Mouse (Mus musculus) kidney, embryonic 16.5 days (tissue): ENCODE data around the gene Csde1. TPM values are rescaled to one million over a fixed set of nuclear protein-coding genes. Genes with fewer than 3 reads are reported as not detected.

ENCODE experiments used
- ATAC-seq: fragments of 200-750 bp; cut with Nextera tagmentation; 2 replicates; pipeline ENCODE4 v1.8.0; 2017; ENCODE audit warnings: moderate TSS enrichment; ENCODE audit not compliant: low FRiP score, low TSS enrichment
- H3K27ac ChIP-seq: fragments of 300-500 bp; sonication (generic); 2 replicates; pipeline ENCODE4 v1.5.1; 2014; ENCODE audit warnings: low read length
- H3K27me3 ChIP-seq: fragments of 300-500 bp; sonication (generic); 2 replicates; pipeline ENCODE4 v1.6.1; 2014; ENCODE audit warnings: low read length, control low read depth, mixed read lengths; ENCODE audit not compliant: insufficient read depth
- H3K36me3 ChIP-seq: fragments of 300-500 bp; sonication (generic); 2 replicates; pipeline ENCODE4 v1.6.1; 2014; ENCODE audit warnings: low read length, control low read depth, mixed read lengths; ENCODE audit not compliant: insufficient read depth
- H3K4me1 ChIP-seq: fragments of 300-500 bp; sonication (generic); 2 replicates; pipeline ENCODE4 v1.6.1; 2014; ENCODE audit warnings: low read length, control low read depth, mixed read lengths; ENCODE audit not compliant: insufficient read depth
- H3K4me2 ChIP-seq: fragments of 300-500 bp; sonication (generic); replicated peaks from 2 replicates; pipeline ENCODE4 v1.6.1; 2014; ENCODE audit warnings: low read depth, low read length
- H3K4me3 ChIP-seq: fragments of 300-500 bp; sonication (generic); 2 replicates; pipeline ENCODE4 v1.5.1; 2014; ENCODE audit warnings: mild to moderate bottlenecking, low read length
- H3K9ac ChIP-seq: fragments of 300-500 bp; sonication (generic); replicated peaks from 2 replicates; pipeline ENCODE4 v1.6.1; 2014; ENCODE audit warnings: low read length
- H3K9me3 ChIP-seq: fragments of 300-500 bp; sonication (generic); 2 replicates; pipeline ENCODE4 v1.6.1; 2016; ENCODE audit warnings: low read length, control low read depth
- WGBS: fragments of 180-500 bp; shearing (Covaris S2); extraction: QIAGEN DNeasy Blood & Tissue Kit; methylation state at CpG from one replicate; pipeline ENCODE4 v1.1.7; 2014; 5-methylcytosine and 5-hydroxymethylcytosine counted together
- polyA plus RNA-seq: library from polyadenylated mRNA; unstranded; fragments of >200 nt; fragmentation: Nextera tagmentation; extraction: Ambion mirVana; gene quantifications from 2 replicates; pipeline ENCODE4 v1.2.1, GENCODE M21; 2015

The Csde1 gene
- polyA plus RNA-seq, 1 experiment from 2014 or later: 349 TPM

- no peak overlapping the region for H3K4me2 ChIP-seq
- no peak for ATAC-seq
- WGBS: 93% methylated on average over 5 of the region's 5 CpGs
- H3K9ac ChIP-seq: no peak overlapping the region
- H3K27me3 ChIP-seq: no peaks in the 10 kb centered on the region
- H3K27ac ChIP-seq: no peak overlapping the region
- H3K4me3 ChIP-seq: no peak overlapping the region
- H3K9me3 ChIP-seq: no peaks in the 10 kb centered on the region
- no peaks in the 10 kb centered on the region for H3K36me3 ChIP-seq
- H3K4me1 ChIP-seq: no peaks in the 10 kb centered on the region
These were observed 62.5 kb downstream of the Csde1 start for GRCm38 (mm10) chr3:103082761-103083160.

DNA sequence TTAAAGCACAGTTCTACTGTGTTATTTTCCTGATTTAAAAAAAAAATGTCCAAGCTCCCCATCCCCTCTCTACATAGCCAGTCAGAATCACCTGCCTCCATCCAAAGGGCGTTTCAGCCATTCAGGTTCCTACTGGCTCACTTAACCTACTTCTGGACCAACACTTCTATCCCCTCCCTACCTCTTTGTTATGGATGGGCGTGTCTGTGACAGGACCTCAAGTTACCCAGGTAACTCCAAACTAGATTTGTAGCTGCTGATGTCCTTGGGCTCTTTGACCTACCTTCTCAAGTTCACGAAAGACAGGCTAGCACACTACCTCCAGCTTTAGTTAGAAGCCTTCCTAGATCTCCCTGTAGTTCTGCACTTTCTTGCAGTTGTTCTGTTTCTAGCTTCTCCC lies 65.8 kb downstream of the Csde1 start:
- Histone ChIP-seq H3K4me3 (no peak overlapping the region), H3K36me3 (no peaks in the 10 kb centered on the region), H3K27me3 (no peaks in the 10 kb centered on the region), H3K4me1 (no peaks in the 10 kb centered on the region), H3K27ac (no peak overlapping the region), H3K9me3 (no peaks in the 10 kb centered on the region), H3K4me2 (no peak overlapping the region), H3K9ac (no peak overlapping the region)
- WGBS: 79% methylated on average over 3 of the region's 3 CpGs
- ATAC-seq: no peak

DNA sequence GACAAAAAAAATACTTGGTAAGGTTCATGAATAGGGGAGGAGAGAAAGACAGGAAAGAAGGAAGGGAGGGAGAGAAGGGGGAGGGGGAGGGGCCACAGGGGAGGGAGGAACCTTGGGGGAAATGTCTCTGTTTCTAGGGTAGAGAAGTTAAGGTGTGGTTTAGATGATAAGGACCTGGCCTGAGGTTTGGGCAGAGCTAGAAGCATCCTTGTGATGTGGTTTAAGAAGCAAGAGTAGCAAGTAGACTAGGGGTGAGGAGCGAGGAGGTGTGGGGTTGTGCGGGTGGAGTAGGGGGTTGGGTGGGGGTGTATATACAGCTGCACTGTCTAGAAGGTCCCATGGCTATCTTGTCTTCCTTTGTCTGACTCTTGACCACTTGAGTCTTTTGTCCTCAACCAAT lies 71.5 kb downstream of the Csde1 start:
- Histone ChIP-seq H3K27me3 (no peaks in the 10 kb centered on the region), H3K4me3 (no peak overlapping the region), H3K36me3 (no peaks in the 10 kb centered on the region), H3K27ac (no peak overlapping the region), H3K9ac (no peak overlapping the region), H3K9me3 (no peaks in the 10 kb centered on the region), H3K4me2 (no peak overlapping the region), H3K4me1 (no peaks in the 10 kb centered on the region)
- 92% methylated on average over 2 of the region's 2 CpGs for WGBS
- ATAC-seq: no peak

DNA sequence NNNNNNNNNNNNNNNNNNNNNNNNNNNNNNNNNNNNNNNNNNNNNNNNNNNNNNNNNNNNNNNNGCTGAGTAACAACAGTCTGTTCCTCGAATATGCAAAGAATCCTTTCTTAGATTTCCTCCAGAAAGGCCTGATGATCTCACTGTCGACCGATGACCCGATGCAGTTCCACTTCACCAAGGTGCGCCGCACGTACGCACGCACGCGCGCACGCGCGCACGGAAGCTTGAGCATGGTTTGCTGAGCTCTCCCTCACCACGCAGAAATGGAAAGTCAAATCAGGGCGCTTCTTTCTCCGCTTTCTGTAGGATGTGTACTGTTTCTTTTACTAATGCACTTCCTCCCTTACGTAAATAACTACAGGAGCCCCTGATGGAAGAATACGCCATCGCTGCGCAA lies 78.4 kb downstream of the Csde1 start:
- no peak overlapping the region for H3K4me2 ChIP-seq
- H3K9ac ChIP-seq: no peak overlapping the region
- peaks cover 2% of the 10 kb centered on the region; the same call in 1 of the 2 replicates for H3K27me3 ChIP-seq
- no peaks in the 10 kb centered on the region for H3K9me3 ChIP-seq
- H3K27ac ChIP-seq: no peak overlapping the region
- H3K4me1 ChIP-seq: peaks cover 8% of the 10 kb centered on the region
- no peaks in the 10 kb centered on the region for H3K36me3 ChIP-seq
- no peak overlapping the region for H3K4me3 ChIP-seq
- WGBS: 77% methylated on average over 23 of the region's 23 CpGs
- ATAC-seq: no peak

DNA sequence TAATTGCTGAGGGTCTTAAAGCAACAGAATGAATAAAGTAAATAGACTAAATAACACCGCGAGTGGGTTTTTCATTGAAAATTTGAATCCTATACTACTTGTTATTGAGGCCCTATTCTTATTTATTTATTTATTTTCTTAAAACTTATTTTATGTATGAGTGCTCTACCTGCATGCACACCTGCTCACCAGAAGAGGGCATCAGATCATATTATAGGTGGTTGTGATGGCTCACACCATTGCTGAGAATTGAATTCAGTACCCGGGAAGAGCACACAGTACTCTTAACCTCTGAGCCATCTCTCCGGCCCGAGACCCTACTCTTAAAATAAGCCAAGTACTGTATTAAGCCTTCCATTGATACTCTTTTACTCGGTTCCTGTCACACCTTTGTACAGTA lies 79.4 kb downstream of the Csde1 start:
- 85% methylated on average over 6 of the region's 6 CpGs for WGBS
- Histone ChIP-seq H3K36me3 (no peaks in the 10 kb centered on the region), H3K9ac (no peak overlapping the region), H3K4me3 (no peak overlapping the region), H3K9me3 (no peaks in the 10 kb centered on the region), H3K27me3 (peaks cover 2% of the 10 kb centered on the region; the same call in 1 of the 2 replicates), H3K27ac (no peak overlapping the region), H3K4me1 (peaks cover 8% of the 10 kb centered on the region), H3K4me2 (no peak overlapping the region)
- no peak for ATAC-seq

- H3K9me3 ChIP-seq: no peaks in the 10 kb centered on the region
- no peak overlapping the region for H3K4me3 ChIP-seq
- peaks cover 2% of the 10 kb centered on the region; the same call in 1 of the 2 replicates for H3K27me3 ChIP-seq
- no peak overlapping the region for H3K27ac ChIP-seq
- H3K9ac ChIP-seq: no peak overlapping the region
- peaks cover 8% of the 10 kb centered on the region for H3K4me1 ChIP-seq
- H3K4me2 ChIP-seq: no peak overlapping the region
- ATAC-seq: no peak
- H3K36me3 ChIP-seq: no peaks in the 10 kb centered on the region
- WGBS: 58% methylated on average over 2 of the region's 2 CpGs
These were observed 80.5 kb downstream of the Csde1 start for GRCm38 (mm10) chr3:103100735-103101134.

DNA sequence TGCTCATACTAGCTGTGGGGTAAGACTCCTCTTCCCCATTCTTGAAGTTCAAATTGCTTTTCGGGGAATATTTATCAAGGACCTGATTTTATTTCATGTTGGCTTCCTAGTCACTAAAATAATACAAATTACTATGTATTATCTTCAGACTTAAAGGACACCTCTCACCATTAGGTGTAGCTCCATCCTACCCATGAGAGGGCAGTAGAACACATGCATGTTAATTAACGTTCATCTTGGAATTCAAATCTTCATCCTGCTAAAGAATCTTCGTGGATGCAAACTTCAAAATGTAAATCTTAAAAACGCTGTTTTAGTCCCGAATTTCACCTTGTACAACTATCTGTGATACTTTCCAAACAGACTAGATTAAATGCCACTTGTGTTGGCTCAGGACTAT lies 81.0 kb downstream of the Csde1 start:
- no peak overlapping the region for H3K27ac ChIP-seq
- no peaks in the 10 kb centered on the region for H3K9me3 ChIP-seq
- H3K4me2 ChIP-seq: no peak overlapping the region
- peaks cover 8% of the 10 kb centered on the region for H3K4me1 ChIP-seq
- H3K4me3 ChIP-seq: no peak overlapping the region
- ATAC-seq: no peak
- H3K9ac ChIP-seq: no peak overlapping the region
- 54% methylated on average over 5 of the region's 5 CpGs for WGBS
- H3K27me3 ChIP-seq: peaks cover 2% of the 10 kb centered on the region; the same call in 1 of the 2 replicates
- H3K36me3 ChIP-seq: no peaks in the 10 kb centered on the region

DNA sequence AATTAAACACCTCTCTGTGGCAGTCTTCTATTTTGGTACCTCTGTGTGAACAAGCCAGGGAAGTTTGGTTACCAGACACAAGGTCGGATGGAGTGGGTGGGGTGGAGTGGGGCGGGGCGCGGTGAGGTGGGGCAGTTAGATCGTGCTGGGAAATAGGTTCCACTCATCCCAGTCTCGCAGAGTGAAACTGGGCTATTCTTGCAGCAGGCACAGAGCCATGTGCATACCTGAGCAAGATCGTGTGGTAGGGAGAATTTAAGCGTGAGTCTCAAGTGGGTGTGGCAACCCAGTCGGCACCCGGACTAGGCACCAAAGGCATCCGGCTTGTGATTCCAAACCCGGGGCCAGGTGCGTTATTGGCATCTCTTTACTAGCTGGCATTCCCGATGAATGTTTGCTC lies 81.7 kb downstream of the Csde1 start:
- under 1% methylated on average over 14 of the region's 14 CpGs for WGBS
- Histone ChIP-seq H3K27me3 (peaks cover 2% of the 10 kb centered on the region; the same call in 1 of the 2 replicates), H3K4me3 (peak overlapping the region; percentile 74), H3K27ac (no peak overlapping the region), H3K4me1 (peaks cover 8% of the 10 kb centered on the region), H3K9ac (peak overlapping the region; percentile 79), H3K36me3 (no peaks in the 10 kb centered on the region), H3K9me3 (no peaks in the 10 kb centered on the region), H3K4me2 (peak overlapping the region; percentile 96)
- peak; percentile 44; the same call in 1 of the 2 replicates for ATAC-seq

DNA sequence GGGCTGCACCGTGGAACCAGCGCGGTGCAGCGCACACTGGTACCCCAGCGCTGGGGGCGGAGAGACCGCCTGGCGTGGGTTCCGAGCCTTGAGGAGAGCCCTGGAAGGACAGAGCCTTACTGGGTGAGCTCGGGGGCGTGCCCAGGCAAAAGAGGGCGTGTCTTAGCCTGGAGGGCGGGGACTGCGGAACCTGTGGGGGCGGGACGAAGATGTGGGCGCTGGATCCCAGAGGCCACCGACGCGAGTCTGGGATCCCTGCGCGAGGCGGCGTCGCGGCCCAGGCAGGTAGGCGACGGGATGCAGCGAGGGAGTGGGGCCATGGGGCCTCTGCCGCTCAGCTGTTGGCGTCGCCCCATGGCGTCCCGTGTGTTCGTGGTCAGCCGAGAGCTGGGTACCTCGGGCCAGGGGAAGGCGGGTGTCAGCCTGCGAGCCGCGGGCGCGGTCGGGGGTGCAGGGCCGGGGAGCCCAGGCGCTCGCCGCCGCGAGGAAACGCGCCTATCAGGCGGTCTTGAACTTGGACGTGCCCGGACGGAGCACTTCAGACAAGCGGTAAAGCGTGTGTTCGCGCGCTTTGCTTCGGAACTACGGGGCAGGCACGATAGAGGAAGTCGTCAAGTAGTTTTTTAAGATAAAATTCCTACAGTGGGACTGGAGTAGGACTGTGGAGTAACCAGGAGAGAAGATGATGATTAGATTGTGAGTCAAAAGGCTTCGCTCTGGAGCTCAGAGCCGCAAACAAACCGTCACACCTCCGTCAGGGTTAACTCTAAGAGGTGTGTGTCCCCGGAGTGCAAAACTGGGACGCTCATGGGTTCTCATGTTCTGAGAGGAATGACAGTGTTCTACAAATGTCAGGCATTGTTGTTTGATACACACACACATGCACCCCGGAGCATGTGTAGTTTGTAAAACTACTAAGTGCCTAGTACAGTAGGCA lies 82.5 kb downstream of the Csde1 start, which contains the start of gene Dennd2c:
Gene Dennd2c (plus strand): TSS at position 151 of the 937 bp plus-strand sequence.
- Histone ChIP-seq H3K4me2 (peak within 1 kb of the TSS; percentile 96), H3K9ac (peak within 1 kb of the TSS; percentile 79), H3K27me3 (peaks cover 2% of the 10 kb centered on the region; the same call in 1 of the 2 replicates), H3K27ac (0 out of 2 replicates have a peak within 1 kb of the TSS, but pooled peaks have one; percentile 50), H3K36me3 (no peaks in the 10 kb centered on the region), H3K4me1 (peaks cover 8% of the 10 kb centered on the region), H3K4me3 (peak within 1 kb of the TSS; percentile 74), H3K9me3 (no peaks in the 10 kb centered on the region)
- ATAC-seq: peak; percentile 97
- WGBS: under 1% methylated on average over 71 of the region's 72 CpGs
